Mouse (Mus musculus): ENCODE results near the gene Eps8l3.

Eps8l3 gene

GRCm38 (mm10) chr3:107877005-107877404 lies at the start of gene Eps8l3:
Gene Eps8l3, plus strand, starts transcription at chr3:107877229.
- DNase-seq (ENCODE audit: low read depth, low spot score) = no peak

GRCm38 (mm10) chr3:107827873-107828405 lies 49.1 kb upstream of the Eps8l3 start:
- no peak for DNase-seq (ENCODE audit: low read depth, low spot score)

- no peak for DNase-seq (ENCODE audit: low read depth, low spot score)
Measured at GRCm38 (mm10) chr3:107828518-107828917, 48.5 kb upstream of the Eps8l3 start.

GRCm38 (mm10) chr3:107828997-107829396 lies 48.0 kb upstream of the Eps8l3 start:
- DNase-seq (ENCODE audit: low read depth, low spot score) = no peak

GRCm38 (mm10) chr3:107829625-107830024 lies 47.4 kb upstream of the Eps8l3 start:
- DNase-seq (ENCODE audit: low read depth, low spot score) = no peak

- no peak for DNase-seq (ENCODE audit: low read depth, low spot score)
Measured at GRCm38 (mm10) chr3:107831875-107832554, 45.0 kb upstream of the Eps8l3 start.

GRCm38 (mm10) chr3:107832645-107833044 lies 44.4 kb upstream of the Eps8l3 start:
- no peak for DNase-seq (ENCODE audit: low read depth, low spot score)

- DNase-seq (ENCODE audit: low read depth, low spot score) = no peak
Measured at GRCm38 (mm10) chr3:107833370-107833769, 43.7 kb upstream of the Eps8l3 start.

GRCm38 (mm10) chr3:107833872-107834341 lies 43.1 kb upstream of the Eps8l3 start:
- DNase-seq (ENCODE audit: low read depth, low spot score) = peak; percentile 49

GRCm38 (mm10) chr3:107835301-107835700 lies 41.7 kb upstream of the Eps8l3 start:
- no peak for DNase-seq (ENCODE audit: low read depth, low spot score)

- DNase-seq (ENCODE audit: low read depth, low spot score) = no peak
Measured at GRCm38 (mm10) chr3:107839855-107840254, 37.2 kb upstream of the Eps8l3 start.

GRCm38 (mm10) chr3:107840855-107841254 lies 36.2 kb upstream of the Eps8l3 start:
- DNase-seq (ENCODE audit: low read depth, low spot score) = no peak

- no peak for DNase-seq (ENCODE audit: low read depth, low spot score)
Measured at GRCm38 (mm10) chr3:107841370-107841769, 35.7 kb upstream of the Eps8l3 start.

- DNase-seq (ENCODE audit: low read depth, low spot score) = no peak
Measured at GRCm38 (mm10) chr3:107843406-107843805, 33.6 kb upstream of the Eps8l3 start.

- no peak for DNase-seq (ENCODE audit: low read depth, low spot score)
Measured at GRCm38 (mm10) chr3:107844001-107844400, 33.0 kb upstream of the Eps8l3 start.

- DNase-seq (ENCODE audit: low read depth, low spot score) = no peak
Measured at GRCm38 (mm10) chr3:107844499-107844898, 32.5 kb upstream of the Eps8l3 start.

- no peak for DNase-seq (ENCODE audit: low read depth, low spot score)
Measured at GRCm38 (mm10) chr3:107846175-107846574, 30.9 kb upstream of the Eps8l3 start.

GRCm38 (mm10) chr3:107846835-107847234 lies 30.2 kb upstream of the Eps8l3 start:
- DNase-seq (ENCODE audit: low read depth, low spot score) = no peak

GRCm38 (mm10) chr3:107848126-107848525 lies 28.9 kb upstream of the Eps8l3 start:
- no peak for DNase-seq (ENCODE audit: low read depth, low spot score)

- no peak for DNase-seq (ENCODE audit: low read depth, low spot score)
Measured at GRCm38 (mm10) chr3:107849000-107849692, 27.9 kb upstream of the Eps8l3 start.

- no peak for DNase-seq (ENCODE audit: low read depth, low spot score)
Measured at GRCm38 (mm10) chr3:107849693-107850031, 27.4 kb upstream of the Eps8l3 start.

GRCm38 (mm10) chr3:107850418-107851031 lies 26.5 kb upstream of the Eps8l3 start:
- DNase-seq (ENCODE audit: low read depth, low spot score) = no peak
